Mouse (Mus musculus) embryonic facial prominence, embryonic 13.5 days (tissue): ENCODE results near the gene Tesk2. TPM values are rescaled to one million over a fixed set of nuclear protein-coding genes. Genes with fewer than 3 reads are reported as not detected.
"Not testable (repeated sequence)": the region's sequence is repeated elsewhere in the genome, so short reads cannot be mapped to it uniquely, and the experiment has no call there.

Experiments
- ATAC-seq: fragments of 200-750 bp; cut with Nextera tagmentation; 2 replicates; pipeline ENCODE4 v1.8.0; 2017; ENCODE audit warnings: low read depth; ENCODE audit not compliant: insufficient number of reproducible peaks, insufficient read depth, low FRiP score, low TSS enrichment
- H3K27ac ChIP-seq: fragments of 300-500 bp; sonication (generic); 2 replicates; pipeline ENCODE4 v1.5.1; 2015; ENCODE audit warnings: moderate library complexity, mild to moderate bottlenecking, inconsistent platforms
- H3K27me3 ChIP-seq: fragments of 300-500 bp; sonication (generic); 2 replicates; pipeline ENCODE4 v1.6.1; 2015; ENCODE audit warnings: mild to moderate bottlenecking, inconsistent platforms
- H3K36me3 ChIP-seq: fragments of 300-500 bp; sonication (generic); 2 replicates; pipeline ENCODE4 v1.6.1; 2015; ENCODE audit warnings: mild to moderate bottlenecking, inconsistent platforms
- H3K4me1 ChIP-seq: fragments of 300-500 bp; sonication (generic); 2 replicates; pipeline ENCODE4 v1.6.1; 2015; ENCODE audit warnings: inconsistent platforms
- H3K4me2 ChIP-seq: fragments of 300-500 bp; sonication (generic); 2 replicates; pipeline ENCODE4 v1.6.1; 2015; ENCODE audit warnings: moderate library complexity, mild to moderate bottlenecking, inconsistent platforms
- H3K4me3 ChIP-seq: fragments of 300-500 bp; sonication (generic); 2 replicates; pipeline ENCODE4 v1.5.1; 2015; ENCODE audit warnings: mild to moderate bottlenecking, inconsistent platforms
- H3K9ac ChIP-seq: fragments of 300-500 bp; sonication (generic); 2 replicates; pipeline ENCODE4 v1.6.1; 2015; ENCODE audit warnings: mild to moderate bottlenecking, inconsistent platforms
- H3K9me3 ChIP-seq: fragments of 300-500 bp; sonication (generic); 2 replicates; pipeline ENCODE4 v1.6.1; 2016; ENCODE audit warnings: inconsistent platforms
- WGBS: fragments of 180-500 bp; shearing (Covaris S2); methylation state at CpG from one replicate; pipeline ENCODE4 v1.1.7; 2015; ENCODE audit warnings: mixed read lengths; 5-methylcytosine and 5-hydroxymethylcytosine counted together
- polyA plus RNA-seq: library from polyadenylated mRNA; unstranded; fragments of >200 nt; fragmentation: Nextera tagmentation; extraction: Ambion mirVana; gene quantifications from 2 replicates; pipeline ENCODE4 v1.2.1, GENCODE M21; 2015

Gene Tesk2
- polyA plus RNA-seq, 1 experiment from 2014 or later: 9.4 TPM

DNA sequence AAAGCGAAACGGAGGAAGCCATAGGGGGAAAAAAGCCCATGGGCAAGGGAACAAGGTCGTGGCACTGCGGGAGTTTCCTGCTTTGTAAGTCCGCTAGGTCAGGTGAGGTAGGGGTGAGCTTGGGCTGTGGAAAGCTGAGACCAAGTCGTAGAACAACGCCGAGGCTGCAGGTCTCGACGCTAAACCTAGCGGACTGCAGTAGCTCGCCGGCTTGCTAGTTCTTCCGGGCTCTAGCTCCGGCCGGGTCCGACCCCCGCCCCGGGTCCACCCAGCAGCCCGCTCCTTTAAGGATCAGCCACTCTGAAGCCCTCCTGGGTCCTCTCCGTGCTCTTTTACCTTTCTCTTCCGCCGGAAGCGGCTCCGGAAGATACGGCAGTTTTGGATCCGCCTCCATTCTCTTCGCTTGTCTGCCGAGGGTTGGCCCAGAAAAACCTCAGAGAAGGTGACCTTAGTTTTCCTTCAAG lies 103.8 kb downstream of the Tesk2 start:
- H3K9me3 ChIP-seq: no peaks in the 10 kb centered on the region
- ATAC-seq: no peak
- H3K27me3 ChIP-seq: peaks cover 16% of the 10 kb centered on the region
- peak overlapping the region; percentile 87 for H3K9ac ChIP-seq
- peak overlapping the region; percentile 75 for H3K4me2 ChIP-seq
- H3K4me1 ChIP-seq: peaks cover 28% of the 10 kb centered on the region
- peak overlapping the region; percentile 63 for H3K4me3 ChIP-seq
- no peaks in the 10 kb centered on the region for H3K36me3 ChIP-seq
- under 1% methylated on average over 29 of the region's 29 CpGs for WGBS
- H3K27ac ChIP-seq: peak overlapping the region; percentile 76

DNA sequence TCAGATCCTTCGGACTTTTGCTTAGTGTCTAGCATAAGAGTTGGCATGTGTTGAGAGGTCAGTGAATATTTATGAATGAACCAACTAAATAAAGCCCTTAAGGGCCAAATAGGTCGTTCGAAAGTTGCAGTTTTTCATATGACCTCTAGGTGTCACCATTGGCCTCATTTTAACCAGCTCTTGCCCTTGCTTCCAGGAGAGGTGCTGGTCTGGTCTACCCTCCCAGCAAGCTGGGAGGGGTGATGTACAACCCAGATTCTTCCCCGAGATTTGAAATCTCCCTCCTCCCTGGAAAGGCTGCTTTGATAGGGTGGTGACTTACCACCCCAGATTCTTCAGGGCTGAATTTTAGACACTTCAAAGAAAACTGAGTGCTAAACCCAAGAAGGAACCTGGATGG lies 107.1 kb downstream of the Tesk2 start:
- H3K4me2 ChIP-seq: no peak overlapping the region
- ATAC-seq: no peak
- H3K4me3 ChIP-seq: no peak overlapping the region
- H3K27ac ChIP-seq: no peak overlapping the region
- H3K27me3 ChIP-seq: no peaks in the 10 kb centered on the region
- H3K4me1 ChIP-seq: peaks cover 13% of the 10 kb centered on the region
- H3K9ac ChIP-seq: no peak overlapping the region
- H3K9me3 ChIP-seq: no peaks in the 10 kb centered on the region
- 2% methylated on average over 4 of the region's 4 CpGs for WGBS
- H3K36me3 ChIP-seq: no peaks in the 10 kb centered on the region

DNA sequence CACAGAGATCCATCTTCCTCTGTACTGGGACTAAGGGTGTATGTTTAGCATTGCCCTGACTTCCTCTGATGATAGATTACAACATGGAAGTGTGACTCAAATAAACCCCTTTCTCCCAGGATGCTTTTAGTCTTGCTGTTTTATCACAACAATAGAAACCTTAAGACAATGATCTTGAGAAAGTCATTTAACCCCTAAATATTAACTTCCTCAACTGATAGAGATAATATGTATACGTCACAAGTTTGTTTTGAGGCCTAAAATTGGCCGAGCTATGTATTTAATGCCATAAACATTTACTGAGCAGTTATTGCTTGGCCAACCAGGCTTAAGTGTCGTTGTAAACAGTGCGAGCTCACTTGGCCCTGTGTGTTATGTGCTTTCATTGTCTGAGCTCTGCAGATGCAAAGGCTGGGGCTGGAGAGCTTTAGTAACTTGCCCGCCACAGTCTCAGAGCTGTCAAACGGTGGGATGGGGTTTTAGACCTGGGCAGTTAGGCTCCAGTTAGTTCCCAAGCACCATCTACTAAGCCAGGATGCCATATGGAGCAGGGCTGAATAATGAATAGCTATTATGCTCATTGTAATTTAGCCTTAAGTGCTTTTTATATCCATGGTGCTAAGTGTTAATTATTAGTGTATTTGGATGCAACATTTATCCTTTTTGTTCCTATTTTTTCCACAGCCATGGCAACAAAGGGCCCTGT lies 108.8 kb downstream of the Tesk2 start:
- no peak for ATAC-seq
- Histone ChIP-seq H3K36me3 (no peaks in the 10 kb centered on the region), H3K4me2 (no peak overlapping the region), H3K27me3 (no peaks in the 10 kb centered on the region), H3K4me3 (no peak overlapping the region), H3K4me1 (peaks cover 7% of the 10 kb centered on the region), H3K9ac (no peak overlapping the region), H3K27ac (no peak overlapping the region), H3K9me3 (no peaks in the 10 kb centered on the region)
- 64% methylated on average over 6 of the region's 6 CpGs for WGBS

GRCm38 (mm10) chr4:116830070-116830368 lies 109.3 kb downstream of the Tesk2 start:
- ATAC-seq: no peak
- Histone ChIP-seq H3K9ac (0 out of 2 replicates have a peak overlapping the region, but pooled peaks have one; percentile 36), H3K4me1 (peaks cover 5% of the 10 kb centered on the region), H3K27me3 (no peaks in the 10 kb centered on the region), H3K27ac (no peak overlapping the region), H3K4me2 (no peak overlapping the region), H3K4me3 (no peak overlapping the region), H3K36me3 (no peaks in the 10 kb centered on the region), H3K9me3 (no peaks in the 10 kb centered on the region)
- WGBS: 18% methylated on average over 6 of the region's 6 CpGs

DNA sequence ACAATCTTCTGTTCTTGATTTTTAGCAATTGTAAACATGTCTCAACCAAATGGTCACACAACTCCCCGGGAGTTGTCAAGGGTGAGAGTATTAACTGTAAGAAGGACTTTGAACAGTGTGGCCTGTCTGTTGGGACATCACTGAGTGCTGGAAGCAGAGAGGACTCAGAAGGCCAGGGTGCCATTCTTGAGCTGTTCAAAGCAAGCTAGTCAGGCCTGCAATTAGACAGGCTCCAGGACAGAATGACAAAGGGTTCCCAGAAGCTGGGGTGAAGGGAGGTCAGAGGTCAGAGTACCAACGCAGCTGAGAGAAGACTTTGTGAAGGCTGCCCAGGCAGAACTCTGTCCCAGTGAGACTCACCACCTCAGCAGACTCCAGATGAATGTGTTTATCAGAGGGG lies 118.3 kb downstream of the Tesk2 start:
- no peak overlapping the region for H3K9ac ChIP-seq
- WGBS: 26% methylated on average over 2 of the region's 2 CpGs
- H3K9me3 ChIP-seq: no peaks in the 10 kb centered on the region
- ATAC-seq: no peak
- H3K4me3 ChIP-seq: no peak overlapping the region
- H3K27ac ChIP-seq: no peak overlapping the region
- no peaks in the 10 kb centered on the region for H3K36me3 ChIP-seq
- H3K4me2 ChIP-seq: no peak overlapping the region
- peaks cover 21% of the 10 kb centered on the region for H3K27me3 ChIP-seq
- no peaks in the 10 kb centered on the region for H3K4me1 ChIP-seq

- H3K27me3 ChIP-seq: peaks cover 21% of the 10 kb centered on the region
- WGBS: 30% methylated on average over 22 of the region's 29 CpGs
- peak overlapping the region; percentile 48 for H3K4me2 ChIP-seq
- not testable (repeated sequence) for H3K9me3 ChIP-seq, H3K36me3 ChIP-seq, H3K27ac ChIP-seq, H3K4me3 ChIP-seq, H3K9ac ChIP-seq, H3K4me1 ChIP-seq, ATAC-seq
Observed at GRCm38 (mm10) chr4:116840096-116840495, 119.3 kb downstream of the Tesk2 start.

- no peak overlapping the region for H3K9ac ChIP-seq
- H3K36me3 ChIP-seq: no peaks in the 10 kb centered on the region
- ATAC-seq: no peak
- H3K4me1 ChIP-seq: no peaks in the 10 kb centered on the region
- no peaks in the 10 kb centered on the region for H3K9me3 ChIP-seq
- no peak overlapping the region for H3K4me2 ChIP-seq
- 89% methylated on average over 6 of the region's 6 CpGs for WGBS
- peaks cover 21% of the 10 kb centered on the region for H3K27me3 ChIP-seq
- H3K27ac ChIP-seq: no peak overlapping the region
- H3K4me3 ChIP-seq: no peak overlapping the region
Observed at GRCm38 (mm10) chr4:116840841-116841240, 120.1 kb downstream of the Tesk2 start.

- ATAC-seq: no peak
- H3K27me3 ChIP-seq: peaks cover 16% of the 10 kb centered on the region
- WGBS: 93% methylated on average over 3 of the region's 3 CpGs
- H3K4me2 ChIP-seq: no peak overlapping the region
- no peaks in the 10 kb centered on the region for H3K9me3 ChIP-seq
- H3K27ac ChIP-seq: no peak overlapping the region
- no peaks in the 10 kb centered on the region for H3K4me1 ChIP-seq
- H3K4me3 ChIP-seq: no peak overlapping the region
- H3K36me3 ChIP-seq: no peaks in the 10 kb centered on the region
- H3K9ac ChIP-seq: no peak overlapping the region
Observed at GRCm38 (mm10) chr4:116844324-116844723, 123.6 kb downstream of the Tesk2 start.

DNA sequence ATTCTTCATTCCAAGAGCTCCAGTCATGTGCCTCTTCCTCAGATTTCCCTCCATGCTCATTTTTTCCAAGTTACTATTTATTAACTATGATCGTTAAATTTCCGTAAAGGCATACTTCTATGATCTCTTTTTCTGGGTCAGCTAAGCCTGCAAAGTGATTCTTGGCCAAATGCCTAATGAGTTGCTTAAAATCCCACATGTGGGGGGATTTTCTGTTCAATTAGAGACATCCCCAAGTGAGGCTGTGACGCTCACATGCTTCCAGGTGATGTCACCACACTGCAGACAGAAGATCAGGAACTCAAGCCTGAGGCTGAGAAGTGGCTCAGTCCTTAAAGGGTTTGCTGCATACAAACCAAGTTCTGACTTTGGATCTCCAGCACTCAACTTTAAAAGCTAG lies 129.2 kb downstream of the Tesk2 start:
- WGBS: 72% methylated on average over 3 of the region's 3 CpGs
- Histone ChIP-seq H3K36me3 (no peaks in the 10 kb centered on the region), H3K4me3 (no peak overlapping the region), H3K9me3 (no peaks in the 10 kb centered on the region), H3K4me2 (no peak overlapping the region), H3K4me1 (no peaks in the 10 kb centered on the region), H3K27me3 (no peaks in the 10 kb centered on the region), H3K9ac (no peak overlapping the region), H3K27ac (no peak overlapping the region)
- no peak for ATAC-seq

DNA sequence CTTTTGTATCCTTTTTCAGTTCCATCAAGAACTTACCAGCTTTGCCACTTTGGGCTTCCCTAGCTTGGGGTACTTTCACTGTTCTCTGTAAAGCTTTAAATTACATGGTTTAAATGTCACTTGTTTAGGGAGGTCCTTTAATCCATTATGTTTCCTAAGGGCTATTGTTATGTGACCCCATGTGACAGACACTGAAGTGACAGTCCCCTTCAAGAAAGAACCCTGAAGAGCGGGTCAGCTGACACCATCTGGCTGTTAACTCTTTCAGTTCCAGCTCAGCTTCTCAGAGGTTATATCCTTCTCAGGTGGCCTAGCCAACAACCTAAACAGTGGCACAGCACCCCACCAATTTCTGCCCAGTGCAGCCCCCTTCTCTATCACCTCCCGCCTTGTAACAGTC lies 133.5 kb downstream of the Tesk2 start:
- no peak overlapping the region for H3K27ac ChIP-seq
- H3K4me3 ChIP-seq: no peak overlapping the region
- H3K9me3 ChIP-seq: no peaks in the 10 kb centered on the region
- no peaks in the 10 kb centered on the region for H3K4me1 ChIP-seq
- no peaks in the 10 kb centered on the region for H3K27me3 ChIP-seq
- no peak overlapping the region for H3K9ac ChIP-seq
- ATAC-seq: no peak
- no peak overlapping the region for H3K4me2 ChIP-seq
- H3K36me3 ChIP-seq: no peaks in the 10 kb centered on the region
- WGBS: 18% methylated on average over 2 of the region's 2 CpGs
